Mouse (Mus musculus) kidney, postnatal 10 days (tissue): ENCODE data around the gene Chrna9.
"Not testable (repeated sequence)": the region's sequence is repeated elsewhere in the genome, so short reads cannot be mapped to it uniquely, and the experiment has no call there.

ENCODE experiments used
- DNase-seq: peaks from one replicate; pipeline ENCODE4 v3.0.0; 2021; ENCODE audit warnings: mixed read lengths

Gene Chrna9

DNA sequence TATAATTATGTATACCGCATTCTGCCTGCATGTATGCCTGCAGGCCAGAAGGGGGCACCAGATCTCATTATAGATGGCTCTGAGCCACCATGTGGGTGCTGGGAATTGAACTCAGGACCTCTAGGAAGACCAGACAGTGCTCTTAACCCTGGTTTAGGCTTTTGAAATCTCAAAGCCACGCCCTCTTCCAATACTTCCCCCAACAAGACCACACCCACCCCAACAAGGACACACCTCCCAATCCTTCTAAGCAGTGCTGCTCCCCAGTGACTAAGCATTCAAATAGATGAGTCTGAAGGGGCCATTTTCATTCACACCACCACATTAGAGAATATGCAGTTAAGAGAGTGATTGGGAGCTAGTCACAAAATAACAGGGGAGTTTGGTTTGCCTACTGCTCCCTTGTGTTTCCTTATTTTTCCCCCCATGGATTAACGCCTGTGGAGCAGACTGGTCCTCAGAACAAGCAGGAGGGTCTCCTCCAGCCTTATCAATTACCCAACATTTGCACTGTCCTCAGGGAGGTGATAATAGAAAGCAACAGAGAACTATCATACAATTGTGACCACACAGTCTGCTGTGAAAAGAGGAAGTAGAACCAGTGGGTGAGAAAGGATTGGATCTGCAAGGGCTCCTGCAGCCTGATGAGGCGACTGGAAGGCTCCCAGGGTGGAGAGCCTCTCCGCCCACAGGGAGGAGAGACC lies 25.3 kb downstream of the Chrna9 start:
- no peak for DNase-seq

DNA sequence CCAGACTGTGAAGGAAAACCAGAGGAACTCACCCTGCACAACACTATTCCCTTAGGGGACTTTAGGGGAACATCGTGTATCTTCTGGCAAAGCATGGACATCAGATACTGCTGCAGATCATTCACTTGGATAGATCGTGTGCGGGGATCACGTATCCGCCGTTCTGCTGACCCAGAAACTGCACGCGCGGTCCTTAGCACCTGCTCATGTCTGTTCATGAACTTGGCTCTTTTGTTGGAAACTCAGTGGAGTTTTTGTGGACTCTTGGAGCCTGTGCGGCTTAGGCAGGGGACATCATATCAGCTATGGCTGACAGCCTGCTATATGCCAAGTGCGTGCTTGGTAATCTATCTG lies 25.9 kb downstream of the Chrna9 start:
- DNase-seq, result no peak

DNA sequence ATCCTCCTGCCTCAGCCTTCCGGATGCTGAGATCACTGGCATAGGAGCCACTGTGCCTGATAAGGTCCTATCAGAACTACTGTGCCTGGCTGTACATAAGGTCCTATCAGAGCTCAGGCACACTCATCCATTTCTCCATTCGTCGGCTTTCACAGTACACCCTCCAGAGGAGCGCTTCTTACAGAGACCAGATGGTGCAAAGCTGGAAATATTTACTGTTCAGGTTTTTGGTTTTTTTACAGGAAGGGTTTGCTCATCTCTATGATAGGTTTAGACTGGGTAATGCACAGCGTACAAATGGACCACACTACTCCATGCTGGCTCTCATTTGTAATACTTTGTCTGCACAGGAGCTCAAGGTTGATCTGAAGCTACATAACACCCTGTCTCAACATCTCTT lies 28.6 kb downstream of the Chrna9 start:
- DNase-seq, result no peak

DNA sequence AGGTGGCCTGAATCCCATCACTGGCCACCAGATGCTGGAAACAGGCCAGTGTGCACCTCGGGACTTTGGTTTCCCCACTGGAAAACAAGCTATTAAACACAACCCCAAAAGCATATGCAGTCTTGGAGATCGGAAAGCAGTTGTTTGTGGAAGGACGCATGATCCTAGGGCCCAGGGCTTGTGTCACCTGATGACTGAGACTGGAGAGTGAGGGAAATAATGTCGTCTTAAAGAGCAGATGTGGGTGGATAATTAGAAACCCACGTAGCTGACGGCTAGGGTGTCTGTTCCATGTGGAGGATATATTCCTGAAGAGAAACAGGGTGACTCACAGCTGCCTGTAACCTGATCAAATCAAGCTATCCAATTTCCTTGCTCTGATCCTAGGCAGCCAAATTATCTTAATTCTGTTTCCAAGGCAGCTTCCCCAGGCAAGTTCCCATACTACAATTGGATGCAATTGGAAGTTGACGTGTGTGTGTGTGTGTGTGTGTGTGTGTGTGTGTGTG lies 31.1 kb downstream of the Chrna9 start:
- DNase-seq, result no peak

DNA sequence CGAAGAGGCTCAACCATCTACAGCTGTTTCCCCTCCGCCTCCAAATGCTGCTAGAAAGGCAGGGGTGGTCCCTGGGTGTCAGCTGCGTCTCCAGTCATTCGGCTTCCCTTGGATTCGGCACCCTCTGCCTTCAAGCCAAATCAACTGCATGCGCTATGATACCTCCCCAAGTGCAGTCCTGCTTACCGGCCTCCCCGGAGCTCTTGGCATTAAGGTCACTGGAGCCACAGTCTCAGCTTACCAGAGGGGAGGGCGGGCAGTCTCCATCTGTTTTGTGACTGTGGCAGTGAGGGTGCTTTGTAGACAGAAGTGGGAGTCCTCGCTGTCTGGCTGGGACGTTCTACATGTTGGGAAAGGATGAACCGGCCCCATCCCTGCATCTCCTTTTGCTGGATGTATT lies 32.4 kb downstream of the Chrna9 start:
- no peak for DNase-seq

DNA sequence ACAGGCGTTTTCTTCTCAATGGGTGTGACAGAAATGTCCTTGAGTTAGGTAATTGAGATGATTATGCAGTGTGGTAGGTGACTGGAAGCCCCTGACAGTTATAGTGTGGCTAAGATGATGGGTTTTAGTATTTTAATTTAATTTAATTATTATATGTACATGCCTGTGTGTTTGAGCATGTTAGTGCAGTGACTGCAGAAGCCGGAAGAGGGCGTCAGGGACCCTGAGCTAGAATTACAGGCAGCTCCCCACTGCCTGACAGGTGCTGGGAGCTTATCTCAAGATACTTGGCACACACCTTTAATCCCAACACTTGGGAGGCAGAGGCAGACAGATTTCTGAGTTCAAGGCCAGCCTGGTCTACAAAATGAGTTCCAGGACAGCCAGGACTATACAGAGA lies 33.3 kb downstream of the Chrna9 start:
- no peak for DNase-seq

DNA sequence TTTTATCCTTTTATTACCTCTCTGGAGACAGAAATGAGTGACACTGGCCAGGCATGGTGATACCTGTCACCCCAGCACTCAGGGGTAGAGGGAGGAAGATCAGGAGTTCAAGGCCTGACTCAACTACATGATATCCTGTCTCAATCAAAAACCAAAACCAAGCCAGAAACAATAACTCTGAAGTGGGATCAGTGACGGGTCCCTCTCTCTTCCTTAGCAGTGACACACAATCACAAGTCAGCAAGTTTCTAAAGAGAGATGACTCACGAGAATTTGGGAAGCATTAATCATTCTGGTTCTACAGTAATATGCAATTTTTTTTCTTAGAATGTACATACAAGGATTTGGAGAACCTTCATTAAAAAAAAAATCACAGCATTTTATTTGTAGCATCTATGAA lies 38.5 kb downstream of the Chrna9 start:
- DNase-seq, result no peak

DNA sequence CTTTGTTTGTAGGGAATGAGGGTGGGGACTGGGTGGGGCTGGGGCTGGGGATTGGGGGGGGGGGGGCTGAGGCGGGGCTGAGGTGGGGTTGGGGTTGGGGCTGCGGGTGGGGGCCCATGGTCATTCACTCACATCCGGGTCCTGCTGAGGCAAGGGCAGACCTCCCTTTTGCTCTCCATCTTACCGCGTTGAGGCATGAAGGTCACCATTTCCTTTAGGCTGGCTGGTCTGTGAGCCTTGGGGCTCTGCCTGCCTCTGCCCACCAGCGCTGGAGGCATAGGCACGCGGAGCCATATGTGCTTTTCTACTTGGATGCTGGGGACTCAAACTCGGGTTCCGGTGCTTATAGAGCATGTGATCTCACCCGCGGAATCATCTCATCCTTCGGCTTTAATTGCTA lies 41.0 kb downstream of the Chrna9 start:
- DNase-seq, result no peak

DNA sequence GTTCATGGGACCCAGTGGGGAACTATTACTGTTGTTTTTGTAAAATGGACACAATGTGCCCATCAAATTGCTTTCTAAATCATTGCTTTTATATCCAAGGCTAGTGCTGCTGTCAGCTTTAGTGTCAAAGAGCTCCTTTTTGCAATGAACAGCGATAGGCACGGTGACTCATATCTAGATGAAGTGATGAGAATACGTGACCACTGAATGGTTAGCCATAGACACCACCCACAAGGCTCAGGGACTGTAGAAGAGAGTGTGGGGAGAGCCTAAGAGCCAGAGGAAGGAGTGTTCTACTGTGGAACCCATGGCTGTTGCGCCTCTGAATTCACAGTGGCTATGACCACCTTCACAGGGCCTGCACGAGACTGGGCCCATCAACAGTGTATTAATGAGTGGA lies 51.7 kb downstream of the Chrna9 start:
- DNase-seq, result no peak

DNA sequence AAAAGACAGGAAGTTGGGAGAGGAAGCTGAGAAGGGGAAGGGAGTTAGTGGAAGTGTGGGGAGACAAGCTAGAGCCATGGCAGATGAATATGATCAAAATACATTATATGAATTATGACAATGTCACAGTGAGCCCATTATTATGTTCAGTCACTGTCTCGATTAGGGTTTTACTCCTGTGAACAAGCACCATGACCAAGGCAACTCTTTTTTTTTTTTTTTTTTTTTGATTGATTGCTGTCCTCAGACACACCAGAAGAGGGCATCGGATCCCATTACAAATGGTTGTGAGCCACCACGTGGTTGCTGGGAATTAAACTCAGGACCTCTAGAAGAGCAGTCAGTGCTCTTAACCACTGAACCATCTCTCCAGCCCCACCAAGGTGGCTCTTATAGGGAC lies 52.3 kb downstream of the Chrna9 start:
- DNase-seq, result not testable (repeated sequence)

DNA sequence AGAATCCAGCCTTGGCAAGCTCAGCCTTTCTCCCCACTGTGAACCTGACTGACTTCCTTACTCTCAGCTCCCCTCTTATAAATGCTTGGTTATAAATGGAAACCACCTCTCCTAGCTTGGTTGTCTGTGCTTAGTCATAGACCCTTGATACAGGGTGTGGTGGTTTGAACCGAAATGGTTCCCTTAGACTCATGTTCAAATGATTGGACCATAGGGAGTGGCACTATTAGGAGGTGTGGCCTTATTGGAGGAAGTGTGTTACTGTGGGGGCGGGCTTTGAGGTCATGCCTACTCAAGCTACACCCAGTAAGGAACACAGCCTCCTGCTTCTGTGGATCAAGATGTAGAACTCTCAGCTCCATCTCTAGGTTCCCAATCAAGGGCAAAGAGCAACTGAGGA lies 56.5 kb downstream of the Chrna9 start:
- DNase-seq, result no peak

DNA sequence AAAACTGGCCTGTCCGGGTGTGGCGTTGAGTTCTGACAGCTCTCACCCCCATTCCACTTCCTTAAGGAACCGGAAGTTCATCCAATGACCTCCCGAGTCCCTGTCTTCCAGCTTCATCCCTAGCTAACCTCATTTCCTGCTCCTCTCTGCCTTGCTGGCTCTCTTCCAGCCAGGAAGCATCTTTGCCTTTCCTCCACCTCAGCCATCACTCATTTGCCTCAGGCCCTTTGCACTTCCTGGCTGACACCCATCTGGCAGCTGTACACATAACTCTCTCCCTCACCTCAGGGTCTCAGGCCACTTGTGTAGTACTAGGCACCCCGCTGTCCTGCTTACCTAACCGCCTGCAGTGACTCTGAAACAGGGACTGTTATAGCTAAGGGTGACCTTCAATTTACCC lies 59.9 kb downstream of the Chrna9 start:
- DNase-seq, result peak; percentile 74

DNA sequence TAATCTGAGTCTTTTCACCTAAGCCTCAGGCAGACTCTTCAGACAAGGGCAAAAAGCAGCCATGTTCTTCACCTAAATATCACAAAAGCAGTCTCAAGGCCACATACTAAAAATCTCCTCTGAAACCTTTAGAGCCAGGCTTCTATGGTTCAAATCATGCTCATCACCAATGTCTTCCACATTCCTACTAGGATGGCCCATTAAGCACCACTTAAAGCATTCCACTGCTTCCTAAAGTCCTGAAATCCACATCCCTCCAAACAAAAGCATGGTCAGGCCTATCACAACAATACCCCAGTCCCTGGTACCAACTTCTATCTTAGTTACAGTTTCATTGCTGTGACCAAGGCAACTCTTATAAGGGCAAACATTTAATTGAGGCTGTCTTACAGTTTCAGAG lies 63.1 kb downstream of the Chrna9 start:
- DNase-seq, result no peak

DNA sequence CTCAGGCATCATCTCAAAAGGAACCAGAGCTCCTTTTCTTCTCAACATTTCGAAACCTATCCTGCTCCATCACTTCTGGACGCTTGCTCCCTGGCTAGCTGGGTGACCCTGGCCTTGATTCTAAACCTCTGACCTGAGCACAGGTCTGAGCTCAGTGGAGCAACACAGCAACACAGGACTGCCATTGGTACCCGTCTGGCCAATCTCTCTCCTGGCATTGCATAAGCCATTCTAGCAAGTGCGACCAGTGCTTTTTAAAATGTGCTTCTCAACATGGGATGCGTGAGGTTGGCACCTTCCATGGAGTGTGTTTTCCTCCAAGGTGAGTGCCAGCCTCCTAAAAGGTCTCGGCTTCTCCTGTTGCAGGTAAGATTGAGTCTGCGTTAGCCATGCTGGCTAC lies 64.4 kb downstream of the Chrna9 start:
- DNase-seq, result no peak

DNA sequence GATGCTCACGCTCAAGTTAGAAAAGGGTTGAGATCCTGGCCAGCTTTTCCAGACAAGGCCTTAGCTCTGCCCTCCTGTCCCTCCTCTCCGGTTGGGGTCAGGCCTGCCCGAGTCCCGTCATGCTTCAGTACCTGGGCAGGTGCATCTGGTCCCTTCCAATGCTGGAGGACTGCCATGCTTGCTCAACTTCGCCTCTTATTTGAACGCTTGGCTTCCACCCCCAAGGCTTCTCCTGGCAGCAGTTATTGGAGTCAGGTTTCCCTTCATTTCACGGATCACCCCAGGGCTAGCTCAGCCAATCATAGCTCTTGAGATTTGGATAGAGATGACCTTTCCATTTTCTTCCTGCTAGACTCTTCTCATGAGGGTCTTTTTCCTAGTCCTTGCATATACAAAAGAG lies 65.4 kb downstream of the Chrna9 start:
- DNase-seq, result peak; percentile 66

DNA sequence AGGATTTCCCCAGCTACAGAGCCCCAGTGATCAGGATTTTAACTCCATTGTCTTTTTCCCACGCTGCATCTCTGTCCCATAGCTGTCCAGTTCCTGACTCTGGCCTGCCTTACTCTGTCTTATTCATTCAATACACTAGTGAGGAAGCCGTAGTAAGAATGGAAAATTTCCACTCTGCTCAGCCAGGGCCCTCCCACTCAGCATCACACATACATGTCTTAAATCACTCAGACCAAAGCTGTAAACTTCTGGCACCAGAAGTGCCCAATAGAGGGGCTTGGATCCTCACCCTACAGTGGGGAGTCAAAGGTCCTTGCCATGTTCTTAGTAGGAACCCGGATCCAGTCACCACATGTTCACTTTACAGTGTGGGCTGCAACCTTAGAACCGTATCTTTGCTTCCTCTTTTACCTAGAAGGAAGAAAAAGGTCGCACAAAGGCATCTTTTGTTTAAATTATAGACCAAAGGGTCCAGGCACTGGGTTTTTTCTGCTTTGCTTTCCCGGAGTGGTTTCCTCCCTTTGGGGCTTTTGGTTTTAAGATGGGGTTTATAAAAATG lies 65.9 kb downstream of the Chrna9 start:
- DNase-seq, result peak; percentile 34

DNA sequence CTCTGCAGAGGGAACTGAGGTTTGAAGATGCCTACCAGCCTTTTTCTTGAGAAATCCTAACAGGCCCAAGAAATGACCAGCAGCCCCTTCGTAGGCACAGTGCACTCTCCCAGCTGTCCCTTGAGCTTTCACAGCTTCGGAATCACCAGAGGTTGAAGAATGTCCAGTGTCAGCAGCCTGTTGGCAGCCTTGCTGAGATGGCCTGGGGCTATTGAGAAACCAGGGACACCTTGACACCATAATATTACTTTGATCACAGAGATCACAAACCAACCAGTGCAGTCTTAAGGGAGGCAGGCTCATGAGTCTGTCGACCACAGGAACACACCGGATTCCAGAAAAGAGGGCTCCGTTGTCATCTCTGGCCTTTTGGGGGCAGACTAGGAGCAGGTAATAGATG lies 66.5 kb downstream of the Chrna9 start:
- DNase-seq, result no peak

DNA sequence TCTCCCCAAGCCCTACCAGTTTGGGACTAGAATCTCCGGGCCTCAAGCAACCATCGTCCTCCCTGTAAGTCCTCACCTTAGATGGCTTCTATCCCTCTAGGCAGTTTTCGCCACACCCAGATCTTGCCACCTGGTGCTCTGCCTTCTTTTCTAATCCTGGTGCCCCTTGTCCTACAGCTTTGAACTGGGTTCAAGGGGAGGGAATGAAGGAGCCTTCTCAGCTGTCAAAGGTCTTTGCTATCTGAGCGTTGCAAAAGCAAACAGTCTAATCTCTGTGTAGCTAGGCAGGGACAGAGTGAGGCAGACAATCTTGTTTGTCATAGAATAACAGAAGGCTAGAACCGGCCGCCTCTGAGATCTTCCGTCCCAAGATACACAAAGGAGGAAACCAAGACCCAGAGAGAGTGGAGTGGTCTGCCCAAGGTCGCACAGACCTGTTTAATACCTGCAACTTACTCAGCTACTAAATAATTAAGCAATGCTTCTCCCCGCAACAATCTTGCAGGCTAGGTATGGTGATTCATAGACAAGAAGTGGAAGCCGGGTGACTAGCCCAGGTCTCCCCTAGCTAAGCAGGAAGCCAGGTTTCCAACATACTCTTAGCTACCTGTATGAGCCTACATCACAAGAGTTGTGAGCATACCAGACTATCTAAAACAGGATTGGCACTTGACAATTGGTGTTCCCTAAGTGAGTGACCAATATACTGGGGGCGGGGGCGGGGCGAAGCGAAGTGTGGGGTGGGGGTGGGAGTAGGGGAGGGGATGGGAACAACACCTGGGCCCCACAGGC lies 69.6 kb downstream of the Chrna9 start, which contains the start of gene 9130230L23Rik:
Gene 9130230L23Rik (minus strand): TSS at position 152 of the 792 bp plus-strand sequence.
- no peak for DNase-seq

DNA sequence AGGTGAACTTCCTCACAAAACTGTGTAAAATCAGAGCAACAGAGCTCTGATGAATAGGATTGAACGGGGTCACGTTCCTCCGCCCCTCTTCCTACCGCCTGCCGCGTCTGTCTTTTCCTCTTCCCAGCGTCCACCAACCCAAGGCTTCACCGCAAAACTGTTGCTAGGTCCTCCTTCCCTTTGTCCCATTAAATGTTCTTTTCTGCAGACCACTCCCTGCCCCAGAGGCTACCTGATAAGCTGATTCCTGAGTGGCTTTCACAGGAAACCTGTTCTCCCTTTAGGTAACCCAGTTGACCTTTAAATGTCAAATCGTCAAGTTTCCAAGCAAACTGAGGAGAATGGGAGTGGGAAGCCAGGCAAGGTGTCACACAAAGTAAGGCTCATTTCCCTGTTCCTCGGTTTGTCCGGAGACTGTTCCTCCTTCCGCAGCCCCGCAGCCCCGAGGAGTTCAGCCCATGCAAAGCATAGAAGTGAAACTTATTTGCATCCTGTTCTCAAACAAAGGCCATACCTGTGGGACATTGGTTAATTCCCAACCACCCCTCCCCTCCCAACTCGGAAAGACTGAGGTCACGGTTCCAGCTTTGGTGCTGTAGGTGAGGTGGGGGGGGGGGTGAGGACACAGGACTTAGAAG lies 70.4 kb downstream of the Chrna9 start:
- DNase-seq, result peak; percentile 44

DNA sequence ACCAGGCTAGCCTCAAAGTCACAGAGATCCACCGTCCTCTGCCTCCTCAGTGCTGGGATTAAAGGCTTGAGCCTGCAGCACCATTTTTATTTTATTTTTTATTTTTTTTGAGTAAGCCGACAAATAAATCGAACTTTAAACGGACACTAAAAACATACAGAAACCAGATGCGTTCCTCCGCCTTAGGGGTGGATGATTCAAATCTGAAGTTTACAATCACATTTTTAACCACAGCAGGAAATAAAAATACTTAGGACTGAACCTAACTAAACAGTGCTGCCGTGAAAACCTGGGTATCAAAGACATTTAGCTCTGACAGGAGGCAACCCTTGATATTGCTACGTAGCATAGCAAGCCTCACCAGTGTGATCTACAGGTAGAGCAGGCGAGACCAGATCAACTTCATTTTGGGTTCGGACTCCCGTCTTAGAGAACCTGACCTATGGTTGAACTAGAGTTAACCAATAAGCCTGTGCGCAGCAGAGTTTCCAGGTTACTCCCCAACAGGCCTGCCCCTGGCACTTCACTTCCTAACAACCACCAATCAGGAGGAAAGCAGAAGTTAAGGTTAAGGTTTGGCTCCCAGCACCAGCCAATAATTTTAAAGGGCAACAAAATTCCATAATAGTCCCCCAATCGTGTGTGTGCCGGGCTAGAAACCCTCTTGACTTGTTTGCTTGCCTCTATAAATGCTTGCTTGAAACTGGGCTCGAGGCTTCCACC lies 73.7 kb downstream of the Chrna9 start:
- no peak for DNase-seq

DNA sequence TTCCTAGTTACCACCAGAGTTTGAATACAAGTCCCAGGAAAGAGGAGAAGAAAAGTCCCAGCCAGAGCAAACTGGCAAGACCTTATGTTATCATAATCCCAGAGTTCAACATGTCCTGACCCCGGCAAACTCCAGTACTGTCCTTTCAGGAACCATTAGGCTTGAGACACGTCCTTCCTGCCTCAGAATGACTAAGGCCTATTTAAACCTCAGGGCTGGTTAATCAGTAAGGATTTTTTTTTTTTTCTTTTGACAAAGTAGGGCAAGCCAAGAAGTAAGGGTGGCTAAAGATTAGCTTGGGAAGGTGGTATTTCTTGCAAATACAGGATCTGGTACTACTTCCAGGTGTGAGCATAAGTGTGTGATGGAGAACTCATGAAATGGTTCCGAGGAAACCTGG lies 79.3 kb downstream of the Chrna9 start:
- no peak for DNase-seq

DNA sequence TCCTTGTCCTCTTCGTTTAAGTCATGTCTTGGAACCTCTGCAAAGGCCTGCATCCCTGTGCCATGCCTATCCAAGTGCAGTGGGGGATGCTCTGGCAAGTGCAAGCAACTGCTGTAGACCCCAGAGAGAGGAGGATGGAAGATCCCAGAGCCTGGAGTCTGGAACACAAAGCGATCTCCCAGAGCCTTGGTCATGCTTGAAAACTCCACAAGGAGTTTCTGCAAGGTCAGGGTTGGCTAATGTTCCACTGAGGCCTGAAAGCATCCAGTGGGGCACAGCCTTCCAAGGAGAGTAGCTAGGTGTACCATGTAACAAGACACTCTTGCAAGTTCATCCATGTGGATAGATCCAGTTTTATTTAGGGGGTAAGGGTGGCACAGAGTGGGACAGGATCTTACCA lies 79.7 kb downstream of the Chrna9 start:
- peak; percentile 43 for DNase-seq

DNA sequence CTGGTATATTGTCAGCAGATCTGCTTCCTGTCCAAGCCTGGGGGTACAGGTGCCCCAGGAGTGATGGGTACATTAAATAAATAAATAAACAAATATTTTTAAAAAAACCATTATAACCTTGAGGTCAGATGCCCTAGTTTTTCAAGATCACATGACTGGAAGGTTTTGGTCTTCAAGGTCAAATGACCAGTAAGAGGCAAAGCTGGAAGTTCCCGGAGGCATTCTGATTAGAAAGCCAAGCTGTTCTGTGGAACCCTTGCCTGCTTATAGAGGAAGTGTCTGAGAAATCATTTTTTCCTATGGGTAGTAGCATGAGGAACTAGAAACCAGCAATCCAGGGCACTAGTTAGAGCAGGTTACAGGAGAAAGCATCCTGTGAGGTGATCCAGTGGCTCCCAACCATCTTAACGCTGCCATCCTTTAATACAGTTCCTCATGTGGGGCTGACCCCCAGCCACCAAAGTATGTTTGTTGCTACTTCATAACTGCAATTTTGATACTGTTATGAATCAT lies 80.8 kb downstream of the Chrna9 start:
- no peak for DNase-seq
